Mouse (Mus musculus) lung, postnatal 0 days (tissue): Measurements from ENCODE around the gene Orm2.

Source experiments
- CTCF ChIP-seq: IDR thresholded peaks from 2 replicates; pipeline ENCODE4 v1.5.1; 2016; ENCODE audit warnings: antibody characterized with exemption, mild to moderate bottlenecking
- EP300 ChIP-seq: IDR thresholded peaks from 2 replicates; pipeline ENCODE4 v1.6.1; 2016; ENCODE audit warnings: antibody characterized with exemption, mild to moderate bottlenecking, control low read depth

DNA sequence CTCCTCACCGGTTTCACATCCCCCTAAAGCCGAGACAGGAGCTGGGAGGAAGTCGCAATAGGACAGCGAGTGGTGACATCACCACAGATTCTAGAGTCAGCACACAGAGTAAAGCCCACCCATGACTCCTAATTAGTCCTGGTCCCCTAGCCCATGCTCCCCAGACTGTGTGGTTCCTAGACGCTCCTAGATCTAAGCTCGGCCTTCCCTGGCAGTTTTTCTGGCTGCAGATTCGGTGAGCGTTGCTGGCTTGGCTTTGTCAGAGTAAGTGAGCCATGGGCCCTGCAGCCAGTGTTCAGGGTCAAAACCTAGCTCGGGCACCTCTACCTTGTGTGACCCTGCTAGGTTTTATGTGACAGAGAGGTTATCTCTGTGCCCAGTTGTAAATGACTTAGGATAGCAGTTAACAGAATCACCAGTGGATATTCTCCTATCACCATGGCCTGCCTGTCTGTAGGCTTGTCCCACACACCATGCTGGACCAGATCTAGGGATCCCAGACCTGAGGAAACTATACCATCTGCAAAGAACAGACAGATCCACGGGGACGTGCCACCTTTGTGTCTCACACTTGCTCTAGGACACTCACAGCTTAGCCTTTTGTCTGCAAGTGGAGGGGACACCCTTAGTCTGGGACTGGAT lies 27.8 kb downstream of the Orm2 start:
- TF ChIP-seq CTCF (no peak), EP300 (no peak)
